Mouse (Mus musculus) mouse trophoblast stem cell (cell line): ENCODE results near the gene Map2k7.
"Not testable (repeated sequence)": the region's sequence is repeated elsewhere in the genome, so short reads cannot be mapped to it uniquely, and the experiment has no call there.

Source experiments
- in situ Hi-C, 2 experiments: fragments of 300-500 bp; cut with MseI, MboI; formaldehyde crosslinking; loops; 2 replicates in 1 of 2; 3 replicates in 1 of 2; pipeline ENCODE4 v1.15.1; 2025

Gene Map2k7

GRCm38 (mm10) chr8:4226739-4227347 is 11.7 kb upstream of the Map2k7 start, which contains the start of gene Lrrc8e:
Gene Lrrc8e (plus strand): TSS chr8:4226827.
- in situ Hi-C loops: no loop called here

GRCm38 (mm10) chr8:4227919-4228318 is 10.6 kb upstream of the Map2k7 start:
- in situ Hi-C loops: no loop called here

- in situ Hi-C loops: no loop called here
These were observed 8.8 kb upstream of the Map2k7 start for GRCm38 (mm10) chr8:4229784-4230183.

- in situ Hi-C loops: no loop called here
These were observed 7.8 kb upstream of the Map2k7 start for GRCm38 (mm10) chr8:4230612-4231351.

GRCm38 (mm10) chr8:4237814-4238433 is 616 bp upstream of the Map2k7 start:
- in situ Hi-C loops: no loop called here

- in situ Hi-C loops: no loop called here
These were observed 802 bp downstream of the Map2k7 start for GRCm38 (mm10) chr8:4239193-4239890.

GRCm38 (mm10) chr8:4245061-4245460 is 6.5 kb downstream of the Map2k7 start:
- in situ Hi-C loops: no loop called here

- in situ Hi-C loops: no loop called here
These were observed 7.2 kb downstream of the Map2k7 start for GRCm38 (mm10) chr8:4245737-4246136.

- in situ Hi-C loops: no loop called here
These were observed 8.7 kb downstream of the Map2k7 start for GRCm38 (mm10) chr8:4247241-4247640.

GRCm38 (mm10) chr8:4247951-4248540 is 9.5 kb downstream of the Map2k7 start, which contains the start of gene Tgfbr3l:
Gene Tgfbr3l (plus strand): TSS chr8:4248214.
- in situ Hi-C loops: no loop called here

GRCm38 (mm10) chr8:4249213-4249612 is 10.7 kb downstream of the Map2k7 start:
- in situ Hi-C loops: no loop called here

GRCm38 (mm10) chr8:4250306-4250970 is 11.9 kb downstream of the Map2k7 start:
- in situ Hi-C loops: no loop called here

- in situ Hi-C loops: no loop called here
These were observed 13.7 kb downstream of the Map2k7 start for GRCm38 (mm10) chr8:4252116-4252760.

- in situ Hi-C loops: no loop called here
These were observed 14.6 kb downstream of the Map2k7 start, which contains the start of gene Snapc2 for GRCm38 (mm10) chr8:4252934-4253841. Gene Snapc2 (plus strand): TSS chr8:4253080.

- in situ Hi-C loops: no loop called here
These were observed 15.5 kb downstream of the Map2k7 start for GRCm38 (mm10) chr8:4254001-4254400.

- in situ Hi-C loops: not testable (repeated sequence)
These were observed 16.9 kb downstream of the Map2k7 start for GRCm38 (mm10) chr8:4255471-4255870.

GRCm38 (mm10) chr8:4256911-4257310 is 18.4 kb downstream of the Map2k7 start:
- in situ Hi-C loops: no loop called here

GRCm38 (mm10) chr8:4257350-4257749 is 18.8 kb downstream of the Map2k7 start:
- in situ Hi-C loops: no loop called here

GRCm38 (mm10) chr8:4258233-4258632 is 19.7 kb downstream of the Map2k7 start:
- in situ Hi-C loops: no loop called here

GRCm38 (mm10) chr8:4258678-4259077 is 20.1 kb downstream of the Map2k7 start:
- in situ Hi-C loops: no loop called here
